Mouse (Mus musculus) left cerebral cortex, adult 2 months (tissue): Measurements from ENCODE around the gene Tbx3. TPM values are rescaled to one million over a fixed set of nuclear protein-coding genes. Genes with fewer than 3 reads are reported as not detected.

Experiments
- DNase-seq, 2 experiments: peaks; one replicate each; pipeline ENCODE4 v3.0.0; 2021 to 2022; ENCODE audit warnings: low spot score in 2 of 2, mixed read lengths in 1 of 2; ENCODE audit errors: extremely low spot score in 1 of 2
- H3K27ac ChIP-seq: fragments of 200-600 bp; 2 replicates; pipeline ENCODE4 v1.8.1; 2022
- H3K4me3 ChIP-seq: fragments of 200-600 bp; 2 replicates; pipeline ENCODE4 v1.8.1; 2022
- CTCF ChIP-seq: fragments of 200-600 bp; IDR thresholded peaks from 2 replicates; pipeline ENCODE4 v1.8.1; 2022; ENCODE audit warnings: antibody characterized with exemption, mild to moderate bottlenecking, moderate library complexity
- intact Hi-C: fragments of 180-260 bp; cut with DNase I; formaldehyde crosslinking; loops from one replicate; pipeline ENCODE4 v1.15.1; 2025
- total RNA-seq, 2 experiments: library from RNA; stranded (reverse); gene quantifications; 2 replicates each; pipeline ENCODE4 v1.2.3; 2021

The Tbx3 gene
- total RNA-seq, 2 experiments from 2014 or later, result 3.1 to 5.5 TPM

DNA sequence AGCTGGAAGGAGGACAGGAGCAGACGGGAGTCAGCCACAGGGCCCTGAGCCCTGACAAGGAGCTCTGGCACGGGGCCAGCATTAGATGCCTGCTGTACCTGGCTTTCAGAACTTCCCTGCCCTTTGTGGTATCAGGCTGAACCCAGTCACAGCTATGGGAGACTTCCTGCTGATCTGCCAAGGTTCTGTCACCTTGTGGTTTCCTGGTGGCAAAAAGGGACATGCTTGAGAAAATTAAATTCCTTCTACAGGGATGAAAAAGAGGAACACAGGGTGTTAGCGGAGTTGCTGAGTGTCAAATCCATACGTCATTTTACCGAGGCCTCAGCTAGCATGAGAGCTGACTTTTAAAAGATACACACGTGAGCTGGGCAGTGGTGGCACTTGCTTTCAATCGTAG, 62.5 kb downstream of the Tbx3 start:
- no peak overlapping the region for H3K27ac ChIP-seq
- H3K4me3 ChIP-seq, result no peak overlapping the region
- no peak for DNase-seq
- no peak for TF ChIP-seq CTCF
- intact Hi-C loops, result no loop called here

Other genes starting within 250 kb of the Tbx3 start
- not detected for gene Tbx5, start 162.0 kb downstream of the Tbx3 start, total RNA-seq